Mouse (Mus musculus) limb, embryonic 10.5 days (tissue): ENCODE data around the gene Ints2. TPM values are rescaled to one million over a fixed set of nuclear protein-coding genes. Genes with fewer than 3 reads are reported as not detected.
"Not testable (repeated sequence)": the region's sequence is repeated elsewhere in the genome, so short reads cannot be mapped to it uniquely, and the experiment has no call there.

Experiments used
- DNase-seq: peaks from one replicate; pipeline ENCODE4 v3.0.0-alpha.2; 2017; ENCODE audit warnings: low spot score
- H3K27ac ChIP-seq: fragments of 300-500 bp; sonication (generic); 2 replicates; pipeline ENCODE4 v1.5.1; 2016; ENCODE audit warnings: mild to moderate bottlenecking
- H3K27me3 ChIP-seq: fragments of 300-500 bp; sonication (generic); 2 replicates; pipeline ENCODE4 v1.6.1; 2016; ENCODE audit warnings: low read depth, mild to moderate bottlenecking; ENCODE audit not compliant: poor library complexity, severe bottlenecking
- H3K36me3 ChIP-seq: fragments of 300-500 bp; sonication (generic); 2 replicates; pipeline ENCODE4 v1.6.1; 2016; ENCODE audit warnings: mild to moderate bottlenecking, moderate library complexity
- H3K4me1 ChIP-seq: fragments of 300-500 bp; sonication (generic); 2 replicates; pipeline ENCODE4 v1.6.1; 2016
- H3K4me3 ChIP-seq: fragments of 300-500 bp; sonication (generic); 2 replicates; pipeline ENCODE4 v1.5.1; 2016; ENCODE audit warnings: mild to moderate bottlenecking, moderate library complexity
- H3K9me3 ChIP-seq: fragments of 300-500 bp; sonication (generic); replicated peaks from 2 replicates; pipeline ENCODE4 v1.6.1; 2016; ENCODE audit warnings: mild to moderate bottlenecking
- WGBS: fragments of 180-500 bp; shearing (Covaris S2); methylation state at CpG from one replicate; pipeline ENCODE4 v1.1.7; 2016; 5-methylcytosine and 5-hydroxymethylcytosine counted together
- polyA plus RNA-seq: library from polyadenylated mRNA; unstranded; fragments of >200 nt; fragmentation: Nextera tagmentation; extraction: Ambion mirVana; gene quantifications from 2 replicates; pipeline ENCODE4 v1.2.1, GENCODE M21; 2016

Ints2 gene
- polyA plus RNA-seq, 1 experiment from 2014 or later = 60.6 TPM

- peaks cover 14% of the 10 kb centered on the region; the same call in 1 of the 2 replicates for H3K9me3 ChIP-seq
- WGBS = 96% methylated on average over 4 of the region's 4 CpGs
- H3K36me3 ChIP-seq = peaks cover 87% of the 10 kb centered on the region
Measured at GRCm38 (mm10) chr11:86205876-86206275, 51.5 kb downstream of the Ints2 start.

GRCm38 (mm10) chr11:86205031-86205430 is 52.3 kb downstream of the Ints2 start:
- Histone ChIP-seq H3K4me3 (no peak overlapping the region), H3K27ac (no peak overlapping the region), H3K27me3 (no peaks in the 10 kb centered on the region), H3K9me3 (peaks cover 14% of the 10 kb centered on the region; the same call in 1 of the 2 replicates), H3K36me3 (peaks cover 78% of the 10 kb centered on the region), H3K4me1 (peaks cover 14% of the 10 kb centered on the region)
- DNase-seq = no peak
- WGBS = 96% methylated on average over 5 of the region's 5 CpGs

More at GRCm38 (mm10) chr11:86205876-86206275, 51.5 kb downstream of the Ints2 start:
- no peak for DNase-seq
- H3K4me1 ChIP-seq = peaks cover 11% of the 10 kb centered on the region
- no peak overlapping the region for H3K27ac ChIP-seq
- H3K27me3 ChIP-seq = no peaks in the 10 kb centered on the region
- no peak overlapping the region for H3K4me3 ChIP-seq

- H3K27ac ChIP-seq = peak overlapping the region; percentile 95
- H3K4me1 ChIP-seq = peaks cover 19% of the 10 kb centered on the region
- peaks cover 63% of the 10 kb centered on the region for H3K36me3 ChIP-seq
- H3K4me3 ChIP-seq = peak overlapping the region; percentile 80
- H3K27me3 ChIP-seq = no peaks in the 10 kb centered on the region
- no peak for DNase-seq
- H3K9me3 ChIP-seq = peaks cover 14% of the 10 kb centered on the region; the same call in 1 of the 2 replicates
- 55% methylated on average over 16 of the region's 16 CpGs for WGBS
Measured at GRCm38 (mm10) chr11:86201901-86202675, 55.3 kb downstream of the Ints2 start.

GRCm38 (mm10) chr11:86201037-86201786 is 56.2 kb downstream of the Ints2 start, which contains the start of gene Brip1:
TSS of gene Brip1 (minus strand) at chr11:86201193.
- Histone ChIP-seq H3K4me1 (peaks cover 19% of the 10 kb centered on the region), H3K36me3 (peaks cover 61% of the 10 kb centered on the region), H3K27ac (peak within 1 kb of the TSS; percentile 95), H3K9me3 (peaks cover 14% of the 10 kb centered on the region; the same call in 1 of the 2 replicates), H3K4me3 (peak within 1 kb of the TSS; percentile 80), H3K27me3 (no peaks in the 10 kb centered on the region)
- peak; percentile 95 for DNase-seq
- under 1% methylated on average over 60 of the region's 60 CpGs for WGBS

GRCm38 (mm10) chr11:86200460-86201021 is 56.8 kb downstream of the Ints2 start:
- WGBS = 2% methylated on average over 21 of the region's 21 CpGs
- H3K27ac ChIP-seq = peak overlapping the region; percentile 95
- H3K9me3 ChIP-seq = peaks cover 14% of the 10 kb centered on the region; the same call in 1 of the 2 replicates
- H3K4me1 ChIP-seq = peaks cover 19% of the 10 kb centered on the region
- no peaks in the 10 kb centered on the region for H3K27me3 ChIP-seq
- peaks cover 60% of the 10 kb centered on the region for H3K36me3 ChIP-seq
- peak overlapping the region; percentile 80 for H3K4me3 ChIP-seq
- DNase-seq = no peak

GRCm38 (mm10) chr11:86199733-86200132 is 57.6 kb downstream of the Ints2 start:
- peak overlapping the region; percentile 80 for H3K4me3 ChIP-seq

GRCm38 (mm10) chr11:86185224-86185623 is 72.2 kb downstream of the Ints2 start:
- DNase-seq, H3K36me3 ChIP-seq, H3K4me3 ChIP-seq, H3K27me3 ChIP-seq, H3K27ac ChIP-seq, H3K4me1 ChIP-seq, H3K9me3 ChIP-seq: not testable (repeated sequence)
- WGBS = 98% methylated on average over 7 of the region's 7 CpGs

More at GRCm38 (mm10) chr11:86199733-86200132, 57.6 kb downstream of the Ints2 start:
- WGBS = 65% methylated on average over 4 of the region's 4 CpGs
- H3K4me1 ChIP-seq = peaks cover 19% of the 10 kb centered on the region
- peaks cover 11% of the 10 kb centered on the region; the same call in 1 of the 2 replicates for H3K9me3 ChIP-seq
- DNase-seq = no peak
- no peak overlapping the region for H3K27ac ChIP-seq
- peaks cover 60% of the 10 kb centered on the region for H3K36me3 ChIP-seq
- H3K27me3 ChIP-seq = no peaks in the 10 kb centered on the region

- Histone ChIP-seq H3K4me3 (no peak overlapping the region), H3K9me3 (no peaks in the 10 kb centered on the region), H3K4me1 (peaks cover 4% of the 10 kb centered on the region; the same call in 1 of the 2 replicates), H3K27ac (no peak overlapping the region), H3K36me3 (peaks cover 4% of the 10 kb centered on the region; the same call in 1 of the 2 replicates), H3K27me3 (no peaks in the 10 kb centered on the region)
- DNase-seq = no peak
- 74% methylated on average over 3 of the region's 3 CpGs for WGBS
Measured at GRCm38 (mm10) chr11:86175833-86176232, 81.5 kb downstream of the Ints2 start.

- no peak overlapping the region for H3K4me3 ChIP-seq
- H3K36me3 ChIP-seq = peaks cover 6% of the 10 kb centered on the region
- no peaks in the 10 kb centered on the region for H3K27me3 ChIP-seq
- H3K9me3 ChIP-seq = no peaks in the 10 kb centered on the region
- H3K4me1 ChIP-seq = peaks cover 4% of the 10 kb centered on the region; the same call in 1 of the 2 replicates
- WGBS = 50% methylated on average over 2 of the region's 2 CpGs
- DNase-seq = peak; percentile 66
- no peak overlapping the region for H3K27ac ChIP-seq
Measured at GRCm38 (mm10) chr11:86174173-86174572, 83.2 kb downstream of the Ints2 start.

GRCm38 (mm10) chr11:86170743-86171142 is 86.6 kb downstream of the Ints2 start:
- H3K4me1 ChIP-seq = peaks cover under 1% of the 10 kb centered on the region; the same call in 1 of the 2 replicates
- 85% methylated on average over 2 of the region's 2 CpGs for WGBS
- H3K27me3 ChIP-seq = no peaks in the 10 kb centered on the region
- no peak overlapping the region for H3K27ac ChIP-seq
- H3K4me3 ChIP-seq = no peak overlapping the region
- peaks cover 10% of the 10 kb centered on the region for H3K36me3 ChIP-seq
- DNase-seq = no peak
- no peaks in the 10 kb centered on the region for H3K9me3 ChIP-seq
